In the genomic region with DNA sequence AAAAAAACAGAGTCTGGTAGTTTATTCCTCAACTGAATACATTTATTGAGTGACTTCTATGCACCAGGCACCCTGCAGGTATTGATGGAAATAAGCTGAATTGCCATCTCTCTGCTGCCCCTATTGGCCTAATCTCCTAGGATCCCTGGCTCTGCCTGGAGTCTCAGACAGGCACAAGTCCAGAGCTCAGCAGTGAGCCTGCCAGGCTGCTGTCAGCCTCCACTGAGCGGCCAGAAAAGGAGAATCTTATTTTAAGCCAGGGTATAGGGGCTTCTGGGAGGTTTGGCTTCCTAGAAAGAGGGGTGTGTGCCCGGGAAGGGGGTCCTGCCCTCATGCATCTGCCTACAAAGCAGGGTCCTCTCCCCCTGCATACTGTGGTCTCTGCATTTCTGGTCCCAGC, we compare ENCODE assay signal across 8 mouse cellular contexts. TPM values are rescaled to one million over a fixed set of nuclear protein-coding genes. Genes with fewer than 3 reads are reported as not detected.
DNase-seq lines count a peak whose midpoint lies in the region; ATAC-seq lines count a peak whose summit lies in the region.

No protein-coding gene starts in this region.

- intact Hi-C loops in left cerebral cortex, postnatal 10 days (cut with DNase I), result no loop called here
- intact Hi-C loops in heart, postnatal 10 days (cut with DNase I), result no loop called here
- intact Hi-C loops in left cerebral cortex, postnatal 25 days (cut with DNase I), result no loop called here

- peak; percentile 17 to 40 for DNase-seq in left cerebral cortex, postnatal 10 days (ENCODE audit: extremely low spot score in 1 of 2, low spot score in 2 of 2)
- DNase-seq in left cerebral cortex, adult 11 months (ENCODE audit: low spot score), result no peak
- DNase-seq in adrenal gland, adult 2 months, result peak; percentile 61
- peak; percentile 61 to 62 for DNase-seq in heart, postnatal 10 days
- peak; percentile 6 to 20 for DNase-seq in left cerebral cortex, postnatal 25 days (ENCODE audit: low spot score in 2 of 2)
- no peak for DNase-seq in spleen, postnatal 36 days (ENCODE audit: low spot score in 2 of 2)

- no peak overlapping the region for H3K27ac ChIP-seq in midbrain, embryonic 13.5 days

- H3K27me3 ChIP-seq in midbrain, embryonic 13.5 days, result peaks cover 41% of the 10 kb centered on the region

- peak; percentile 50 for ATAC-seq in common myeloid progenitor, adult 5-6 weeks (replicated peaks; ENCODE audit: low read depth, poor library complexity, severe bottlenecking)
- ATAC-seq in midbrain, embryonic 13.5 days, result 0 out of 2 replicates have a peak, but pooled peaks have one; percentile 30

- H3K9me3 ChIP-seq in midbrain, embryonic 13.5 days, result no peaks in the 10 kb centered on the region

- H3K4me3 ChIP-seq in midbrain, embryonic 13.5 days (replicated peaks), result no peak overlapping the region

- H3K36me3 ChIP-seq in midbrain, embryonic 13.5 days, result no peaks in the 10 kb centered on the region

- no peak overlapping the region for H3K9ac ChIP-seq in midbrain, embryonic 13.5 days (replicated peaks)

- peaks cover 12% of the 10 kb centered on the region for H3K4me1 ChIP-seq in midbrain, embryonic 13.5 days (replicated peaks)

- no peak overlapping the region for H3K4me2 ChIP-seq in midbrain, embryonic 13.5 days (replicated peaks)

- 10% methylated on average over 2 of the region's 2 CpGs for whole genome bisulfite sequencing in midbrain, embryonic 13.5 days

RNA-seq across cellular contexts. Expression of a gene that starts 1.4 kb away (rescaled TPM):
- total RNA-seq in left cerebral cortex, postnatal 10 days (2021), result 1 to 10 TPM in 1 of 2 experiments, not detected in 1; 1.1 TPM
- 1 to 10 TPM; 2.7 to 8.6 TPM for total RNA-seq in adrenal gland, adult 2 months (2021)
- polyA plus RNA-seq in adrenal gland, adult 2 months (2012; rRNA removed), result 0.89 and 0.92 TPM in 2 replicates
- 13.2 and 16.1 TPM in 2 replicates for total RNA-seq in common myeloid progenitor, adult 5-6 weeks (2017)
- total RNA-seq in heart, postnatal 10 days (2021), result 1 to 10 TPM; 1.1 to 2.1 TPM
- under 1 TPM; 0.48 to 0.76 TPM for total RNA-seq in left cerebral cortex, postnatal 25 days (2021)
- polyA plus RNA-seq in midbrain, embryonic 13.5 days (2015; fragmentation: Nextera tagmentation; extraction: Ambion mirVana), result 0.23 TPM in 1 of 2 replicates, not detected in the other

RNA-seq across cellular contexts. Expression of a gene that starts 31.5 kb away (rescaled TPM):
- total RNA-seq in left cerebral cortex, postnatal 10 days (2021), result 1 to 10 TPM; 2.6 to 3.2 TPM
- total RNA-seq in adrenal gland, adult 2 months (2021), result 10 to 100 TPM; 19.4 to 34.1 TPM
- 101 and 106 TPM in 2 replicates for polyA plus RNA-seq in adrenal gland, adult 2 months (2012; rRNA removed)
- under 0.01 and 0.29 TPM in 2 replicates for total RNA-seq in common myeloid progenitor, adult 5-6 weeks (2017)
- total RNA-seq in heart, postnatal 10 days (2021), result 1 to 10 TPM; 2.4 to 3.3 TPM
- 1 to 10 TPM; 2.2 to 4.8 TPM for total RNA-seq in left cerebral cortex, postnatal 25 days (2021)
- polyA plus RNA-seq in midbrain, embryonic 13.5 days (2015; fragmentation: Nextera tagmentation; extraction: Ambion mirVana), result 8.0 and 11.0 TPM in 2 replicates

Comparison
In these comparisons a context has a peak if more than half of its experiments do, and no peak if none do; other contexts are left out.
1. DNase-seq: peak in left cerebral cortex, postnatal 10 days (2 of 2), adrenal gland, adult 2 months (single experiment), heart, postnatal 10 days (2 of 2) and left cerebral cortex, postnatal 25 days (2 of 2); none in left cerebral cortex, adult 11 months (single experiment) and spleen, postnatal 36 days (0 of 2).